ENCODE assay signal across 9 mouse cellular contexts in the genomic region with DNA sequence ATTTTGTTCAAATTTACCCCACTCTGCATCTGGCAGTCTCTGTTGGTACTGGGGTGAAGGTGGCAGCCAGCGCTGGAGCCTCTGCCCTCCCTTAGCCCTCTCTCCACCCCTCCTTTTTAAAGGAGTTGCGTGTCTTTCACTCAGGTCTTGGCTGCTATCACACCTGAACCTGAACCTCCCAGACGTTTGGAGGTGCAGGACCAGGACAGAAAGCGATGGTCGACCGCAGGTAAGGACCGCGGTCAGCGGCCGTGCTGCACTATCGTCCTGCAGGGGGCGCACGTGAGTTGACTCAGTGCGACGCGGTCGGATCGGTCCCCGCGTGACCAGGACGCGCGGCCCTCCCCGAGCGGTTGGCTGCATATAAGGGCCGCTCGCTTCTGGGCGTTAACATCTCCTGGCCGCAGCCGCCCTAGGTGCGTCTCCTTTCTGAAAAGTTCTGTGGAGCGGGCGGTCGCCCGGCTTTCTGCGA. TPM values are rescaled to one million over a fixed set of nuclear protein-coding genes. Genes with fewer than 3 reads are reported as not detected.
A peak's percentile ranks its signal among the peaks of the same experiment; 100 is the strongest.
DNase-seq lines count a peak whose midpoint lies in the region; ATAC-seq and TF ChIP-seq lines count a peak whose summit lies in the region.
"Had no signal": no experiment of that assay in that cellular context is flagged by ENCODE, and none has a peak within 500 bp of the region (broad histone marks: within the 10 kb centered on the region; RNA-seq: fewer than 3 reads in every experiment).

No protein-coding gene starts in this region.

- H3K27ac ChIP-seq in embryonic facial prominence, embryonic 11.5 days (replicated peaks; ENCODE audit: low read depth, low read length) = no peak overlapping the region
- H3K27ac ChIP-seq in heart, adult 2 months = no peak overlapping the region
- H3K27ac ChIP-seq in liver, adult 2 months (replicated peaks; ENCODE audit: insufficient read depth, low read depth, low read length) = no peak overlapping the region
- no peak overlapping the region for H3K27ac ChIP-seq in midbrain, postnatal 0 days (ENCODE audit: low read depth, low read length)

- no peaks in the 10 kb centered on the region for H3K4me1 ChIP-seq in embryonic facial prominence, embryonic 11.5 days (ENCODE audit: control insufficient read depth, insufficient read depth, low read length)
- no peaks in the 10 kb centered on the region; the same call in 1 of the 2 replicates for H3K4me1 ChIP-seq in heart, adult 2 months (ENCODE audit: control insufficient read depth, insufficient read depth, low read length)
- no peaks in the 10 kb centered on the region for H3K4me1 ChIP-seq in liver, adult 2 months (ENCODE audit: control insufficient read depth, insufficient read depth, low read length)
- H3K4me1 ChIP-seq in midbrain, postnatal 0 days (ENCODE audit: insufficient read depth, low read length) = no peaks in the 10 kb centered on the region

- no peaks in the 10 kb centered on the region for H3K9me3 ChIP-seq in embryonic facial prominence, embryonic 11.5 days (replicated peaks; ENCODE audit: control insufficient read depth, low read length)
- no peaks in the 10 kb centered on the region for H3K9me3 ChIP-seq in midbrain, postnatal 0 days (ENCODE audit: low read length)
- H3K9me3 ChIP-seq: G1E had no signal

- H3K36me3 ChIP-seq in embryonic facial prominence, embryonic 11.5 days (replicated peaks; ENCODE audit: control insufficient read depth, insufficient read depth, low read depth, low read length) = no peaks in the 10 kb centered on the region; the same call in 1 of the 2 replicates
- H3K36me3 ChIP-seq in heart, adult 2 months (ENCODE audit: control insufficient read depth, insufficient read depth, low read length) = no peaks in the 10 kb centered on the region
- H3K36me3 ChIP-seq in liver, adult 2 months (ENCODE audit: control insufficient read depth, insufficient read depth, low read length) = peaks cover 6% of the 10 kb centered on the region; the same call in 1 of the 2 replicates
- peaks cover 10% of the 10 kb centered on the region; the same call in 1 of the 2 replicates for H3K36me3 ChIP-seq in midbrain, postnatal 0 days (ENCODE audit: insufficient read depth, low read length)

- TF ChIP-seq POLR2A in heart, adult 2 months (IDR thresholded peaks at IDR 0.05; ENCODE audit: insufficient read depth, low read depth, low read length) = no peak
- TF ChIP-seq POLR2A in liver, adult 2 months (IDR thresholded peaks at IDR 0.05; ENCODE audit: extremely low read depth, insufficient read depth, low read length) = no peak

- DNase-seq in left cerebral cortex, adult 18-20 months (ENCODE audit: low spot score in 2 of 2) = peak; percentile 60 to 74
- DNase-seq in left cerebral cortex, adult 11 months (ENCODE audit: low spot score) = no peak
- DNase-seq in embryonic facial prominence, embryonic 11.5 days (ENCODE audit: low spot score) = peak; percentile 79
- DNase-seq in heart, adult 2 months = peak; percentile 76 to 85
- DNase-seq in kidney, adult 18-20 months = peak; percentile 79
- peak; percentile 12 for DNase-seq in liver, adult 2 months (ENCODE audit: extremely low read depth, low read depth, low spot score)
- peak; percentile 69 for DNase-seq in midbrain, postnatal 0 days (ENCODE audit: low spot score)
- peak; percentile 66 to 87 for DNase-seq in spleen, postnatal 10 days (ENCODE audit: low spot score in 2 of 2)

- peak overlapping the region; percentile 36 for H3K4me3 ChIP-seq in embryonic facial prominence, embryonic 11.5 days (ENCODE audit: low read depth, low read length)
- peak overlapping the region; percentile 31 for H3K4me3 ChIP-seq in heart, adult 2 months
- H3K4me3 ChIP-seq in liver, adult 2 months (ENCODE audit: insufficient read depth, low read depth, low read length) = peak overlapping the region; percentile 37; the same call in 1 of the 2 replicates
- peak overlapping the region; percentile 34 for H3K4me3 ChIP-seq in midbrain, postnatal 0 days (ENCODE audit: low read depth, low read length)

- no peak for TF ChIP-seq CTCF in heart, adult 2 months (IDR thresholded peaks at IDR 0.05)
- TF ChIP-seq CTCF in liver, adult 2 months (IDR thresholded peaks at IDR 0.05; ENCODE audit: low read depth, low read length) = peak; percentile 92
- TF ChIP-seq CTCF in midbrain, postnatal 0 days (IDR thresholded peaks at IDR 0.05) = peak; percentile 87

- ATAC-seq in embryonic facial prominence, embryonic 11.5 days (replicated peaks; ENCODE audit: insufficient number of reproducible peaks, low FRiP score, low TSS enrichment, low read depth) = peak; percentile 76
- ATAC-seq in midbrain, postnatal 0 days (ENCODE audit: low FRiP score) = peak; percentile 60; the same call in 1 of the 2 replicates

- H3K79me2 ChIP-seq in heart, adult 2 months (replicated peaks; ENCODE audit: control insufficient read depth, insufficient read depth, low read length) = no peaks in the 10 kb centered on the region
- no peaks in the 10 kb centered on the region for H3K79me2 ChIP-seq in liver, adult 2 months (ENCODE audit: control insufficient read depth, insufficient read depth, low read length)

- WGBS in embryonic facial prominence, embryonic 11.5 days = 1% methylated on average over 36 of the region's 36 CpGs
- WGBS in heart, adult 2 months = 3% methylated on average over 36 of the region's 36 CpGs
- WGBS in liver, adult 2 months = 3% methylated on average over 36 of the region's 36 CpGs
- whole genome bisulfite sequencing in midbrain, postnatal 0 days = 2% methylated on average over 36 of the region's 36 CpGs

- peaks cover 3% of the 10 kb centered on the region; the same call in 1 of the 2 replicates for H3K27me3 ChIP-seq in embryonic facial prominence, embryonic 11.5 days (ENCODE audit: control insufficient read depth, insufficient read depth, low read length)
- H3K27me3 ChIP-seq in heart, adult 2 months (ENCODE audit: control insufficient read depth, insufficient read depth, low read length) = no peaks in the 10 kb centered on the region
- no peaks in the 10 kb centered on the region for H3K27me3 ChIP-seq in liver, adult 2 months (ENCODE audit: control insufficient read depth, insufficient read depth, low read length)
- H3K27me3 ChIP-seq in midbrain, postnatal 0 days (ENCODE audit: insufficient read depth, low read length) = peaks cover 5% of the 10 kb centered on the region; the same call in 1 of the 2 replicates

- peak overlapping the region; percentile 76 for H3K4me2 ChIP-seq in embryonic facial prominence, embryonic 11.5 days (ENCODE audit: low read depth, low read length)
- H3K4me2 ChIP-seq in midbrain, postnatal 0 days (ENCODE audit: low read depth, low read length, poor library complexity, severe bottlenecking) = peak overlapping the region; percentile 62

- intact Hi-C loops in heart, adult 2 months (cut with DNase I) = loop anchor here (1.0 to 10.0 kb wide), 2 partner anchors 29 to 117 kb away; no protein-coding TSS in a partner anchor

- H3K9ac ChIP-seq in embryonic facial prominence, embryonic 11.5 days (replicated peaks; ENCODE audit: low read length) = peak overlapping the region; percentile 33; the same call in 1 of the 2 replicates
- H3K9ac ChIP-seq in heart, adult 2 months (ENCODE audit: low read depth, low read length) = no peak overlapping the region
- H3K9ac ChIP-seq in liver, adult 2 months (ENCODE audit: low read depth, low read length) = no peak overlapping the region
- H3K9ac ChIP-seq in midbrain, postnatal 0 days (replicated peaks; ENCODE audit: low read length, poor library complexity, severe bottlenecking) = no peak overlapping the region

- no peak for TF ChIP-seq EP300 in heart, adult 2 months (IDR thresholded peaks at IDR 0.05; ENCODE audit: insufficient read depth, low read depth, low read length)

RNA-seq across cellular contexts. Expression of gene AA467197, which starts 0.8 kb away (rescaled TPM):
- not detected for total RNA-seq in left cerebral cortex, adult 18-20 months (2021)
- not detected in 2 replicates for polyA plus RNA-seq in embryonic facial prominence, embryonic 11.5 days (2014; fragmentation: Nextera tagmentation; extraction: Ambion mirVana)
- total RNA-seq in heart, adult 2 months (2021) = under 1 TPM; 0.36 to 0.44 TPM
- 0.38 TPM in 1 of 2 replicates, not detected in the other for polyA plus RNA-seq in heart, adult 2 months (2012; rRNA removed)
- not detected in 2 replicates for total RNA-seq in liver, adult 2 months (2014; rRNA removed)
- polyA plus RNA-seq in liver, adult 2 months (2012; rRNA removed) = not detected in 2 replicates
- 1.0 TPM in 1 of 2 replicates, not detected in the other for total RNA-seq in midbrain, postnatal 0 days (2014; rRNA removed)
- 0.47 and 1.0 TPM in 2 replicates for polyA plus RNA-seq in midbrain, postnatal 0 days (2015; fragmentation: Nextera tagmentation; extraction: Ambion mirVana)
- total RNA-seq: G1E had no signal
- polyA plus RNA-seq: G1E had no signal

RNA-seq across cellular contexts. Expression of gene Gatm, which starts 26.5 kb away (rescaled TPM):
- total RNA-seq in left cerebral cortex, adult 18-20 months (2021) = 10 to 100 TPM; 66.0 to 74.6 TPM
- 10.4 and 12.2 TPM in 2 replicates for polyA plus RNA-seq in embryonic facial prominence, embryonic 11.5 days (2014; fragmentation: Nextera tagmentation; extraction: Ambion mirVana)
- 1 to 10 TPM; 3.1 to 3.3 TPM for total RNA-seq in heart, adult 2 months (2021)
- polyA plus RNA-seq in heart, adult 2 months (2012; rRNA removed) = 4.4 and 4.7 TPM in 2 replicates
- total RNA-seq in liver, adult 2 months (2014; rRNA removed) = 11.9 and 13.6 TPM in 2 replicates
- 3.2 and 9.9 TPM in 2 replicates for polyA plus RNA-seq in liver, adult 2 months (2012; rRNA removed)
- total RNA-seq in midbrain, postnatal 0 days (2014; rRNA removed) = 44.9 and 55.5 TPM in 2 replicates
- 68.4 and 72.1 TPM in 2 replicates for polyA plus RNA-seq in midbrain, postnatal 0 days (2015; fragmentation: Nextera tagmentation; extraction: Ambion mirVana)
- total RNA-seq: G1E had no signal
- polyA plus RNA-seq: G1E had no signal
